Mouse (Mus musculus) MEL (cell line): ENCODE measurements around the gene Tmem158.

Experiments
- CTCF ChIP-seq, 3 experiments: IDR thresholded peaks in 2 of 3; conservative IDR thresholded peaks in 1 of 3; 2 replicates each; pipeline ENCODE4 v1.5.1; 2011 to 2012; ENCODE audit warnings: low read length in 3 of 3, low read depth in 2 of 3, mild to moderate bottlenecking in 2 of 3, improper control_type of control experiment in 1 of 3, inconsistent platforms in 1 of 3, mixed read lengths in 1 of 3, moderate library complexity in 1 of 3; ENCODE audit not compliant: control insufficient read depth in 1 of 3, insufficient read depth in 1 of 3, poor library complexity in 1 of 3, severe bottlenecking in 1 of 3
- ELF1 ChIP-seq: IDR thresholded peaks from 2 replicates; pipeline ENCODE4 v1.6.1; 2014; ENCODE audit warnings: low read depth, mild to moderate bottlenecking, inconsistent platforms, low read length, improper control_type of control experiment, moderate library complexity
- EP300 ChIP-seq, 2 experiments: IDR thresholded peaks; 2 replicates each; pipeline ENCODE4 v1.6.1; 2011; ENCODE audit warnings: improper control_type of control experiment in 2 of 2, low read length in 2 of 2, low read depth in 1 of 2, mild to moderate bottlenecking in 1 of 2
- GATA1 ChIP-seq: IDR thresholded peaks from 2 replicates; pipeline ENCODE4 v1.6.1; 2011; ENCODE audit warnings: low read depth, low read length, improper control_type of control experiment
- MAFK ChIP-seq: IDR thresholded peaks from 2 replicates; pipeline ENCODE4 v1.6.1; 2011; ENCODE audit warnings: low read depth, mild to moderate bottlenecking, low read length, improper control_type of control experiment, borderline replicate concordance
- MAZ ChIP-seq: IDR thresholded peaks from 2 replicates; pipeline ENCODE4 v1.6.1; 2012; ENCODE audit warnings: low read depth, mild to moderate bottlenecking, inconsistent platforms, low read length, improper control_type of control experiment
- MYC ChIP-seq: IDR thresholded peaks from 2 replicates; pipeline ENCODE4 v1.6.1; 2011; ENCODE audit warnings: low read depth, mild to moderate bottlenecking, low read length, improper control_type of control experiment, moderate library complexity
- NELFE ChIP-seq: IDR thresholded peaks from 2 replicates; pipeline ENCODE4 v1.6.1; 2011; ENCODE audit warnings: low read depth, low read length, improper control_type of control experiment
- POLR2A ChIP-seq, 2 experiments: IDR thresholded peaks; 2 replicates each; pipeline ENCODE4 v1.6.1; 2011 to 2012; ENCODE audit warnings: low read length in 2 of 2, mild to moderate bottlenecking in 2 of 2, control low read depth in 1 of 2, improper control_type of control experiment in 1 of 2, low read depth in 1 of 2, moderate library complexity in 1 of 2; ENCODE audit not compliant: control insufficient read depth in 1 of 2, insufficient read depth in 1 of 2, poor library complexity in 1 of 2
- RCOR1 ChIP-seq: IDR thresholded peaks from 2 replicates; pipeline ENCODE4 v1.6.1; 2012; ENCODE audit warnings: low read depth, mild to moderate bottlenecking, inconsistent platforms, low read length, improper control_type of control experiment
- SIN3A ChIP-seq: IDR thresholded peaks from 2 replicates; pipeline ENCODE4 v1.6.1; 2012; ENCODE audit warnings: low read length, improper control_type of control experiment, inconsistent platforms
- TBP ChIP-seq: IDR thresholded peaks from 2 replicates; pipeline ENCODE4 v1.8.0; 2011; ENCODE audit warnings: low read depth, low read length, improper control_type of control experiment
- ZMIZ1 ChIP-seq: IDR thresholded peaks from 2 replicates; pipeline ENCODE4 v1.6.1; 2012; ENCODE audit warnings: low read depth, mild to moderate bottlenecking, inconsistent platforms, low read length, improper control_type of control experiment, moderate library complexity
- ZNF384 ChIP-seq: IDR thresholded peaks from 2 replicates; pipeline ENCODE4 v1.6.1; 2012; ENCODE audit warnings: low read depth, mild to moderate bottlenecking, inconsistent platforms, low read length, improper control_type of control experiment

GRCm38 (mm10) chr9:123309685-123310365, 49.3 kb upstream of the Tmem158 start:
- TF ChIP-seq GATA1 = no peak
- no peak for TF ChIP-seq CTCF (IDR thresholded peaks at IDR 0.05 in 2 of 3, conservative IDR thresholded peaks at IDR 0.05 in 1 of 3; ENCODE audit: control insufficient read depth in 1 of 3, insufficient read depth in 1 of 3, low read depth in 2 of 3, low read length in 3 of 3, poor library complexity in 1 of 3, severe bottlenecking in 1 of 3)
- TF ChIP-seq EP300 (IDR thresholded peaks at IDR 0.05; ENCODE audit: low read depth in 1 of 2, low read length in 2 of 2) = no peak
- no peak for TF ChIP-seq NELFE
- TF ChIP-seq POLR2A (IDR thresholded peaks at IDR 0.05; ENCODE audit: control insufficient read depth in 1 of 2, insufficient read depth in 1 of 2, low read depth in 1 of 2, low read length in 2 of 2, poor library complexity in 1 of 2) = no peak
- TF ChIP-seq MAFK = no peak
- TF ChIP-seq SIN3A = no peak
- TF ChIP-seq MAZ = no peak
- TF ChIP-seq ZNF384 = no peak
- TF ChIP-seq RCOR1 = no peak
- TF ChIP-seq ZMIZ1 = no peak
- TF ChIP-seq ELF1 = no peak
- TF ChIP-seq TBP = no peak
- TF ChIP-seq MYC = no peak
